Mouse (Mus musculus) right cerebral cortex, postnatal 10 days (tissue): ENCODE measurements around the gene Mpzl1.

ENCODE experiments used
- DNase-seq, 2 experiments: peaks; one replicate each; pipeline ENCODE4 v3.0.0; 2021; ENCODE audit warnings: low spot score in 2 of 2

Mpzl1 gene

GRCm38 (mm10) chr1:165655482-165655881, 21.1 kb upstream of the Mpzl1 start:
- DNase-seq: no peak

GRCm38 (mm10) chr1:165655022-165655421, 20.7 kb upstream of the Mpzl1 start:
- DNase-seq: no peak

GRCm38 (mm10) chr1:165653126-165653885, 19.0 kb upstream of the Mpzl1 start:
- DNase-seq: no peak

- DNase-seq: no peak
These were observed 18.2 kb upstream of the Mpzl1 start for GRCm38 (mm10) chr1:165652507-165652906.

GRCm38 (mm10) chr1:165651158-165651557, 16.8 kb upstream of the Mpzl1 start:
- DNase-seq: no peak

- DNase-seq: no peak
These were observed 10.8 kb upstream of the Mpzl1 start for GRCm38 (mm10) chr1:165645102-165645501.

- DNase-seq: no peak
These were observed 9.4 kb upstream of the Mpzl1 start for GRCm38 (mm10) chr1:165643735-165644134.

GRCm38 (mm10) chr1:165642780-165643311, 8.5 kb upstream of the Mpzl1 start:
- DNase-seq: peak; percentile 61 to 81

GRCm38 (mm10) chr1:165641786-165642771, 7.7 kb upstream of the Mpzl1 start:
- DNase-seq: peak; percentile 86 to 90

- peak; percentile 73 to 79 for DNase-seq
These were observed 7.0 kb upstream of the Mpzl1 start for GRCm38 (mm10) chr1:165641271-165641771.

GRCm38 (mm10) chr1:165636289-165636688, 2.0 kb upstream of the Mpzl1 start:
- DNase-seq: no peak

- DNase-seq: no peak
These were observed 938 bp upstream of the Mpzl1 start for GRCm38 (mm10) chr1:165635055-165635897.

GRCm38 (mm10) chr1:165633345-165633744, 993 bp downstream of the Mpzl1 start:
- no peak for DNase-seq

- no peak for DNase-seq
These were observed 3.2 kb downstream of the Mpzl1 start for GRCm38 (mm10) chr1:165631136-165631535.

- DNase-seq: no peak
These were observed 4.4 kb downstream of the Mpzl1 start for GRCm38 (mm10) chr1:165629975-165630374.

- DNase-seq: no peak
These were observed 5.7 kb downstream of the Mpzl1 start for GRCm38 (mm10) chr1:165628603-165629002.

- no peak for DNase-seq
These were observed 8.4 kb downstream of the Mpzl1 start for GRCm38 (mm10) chr1:165625896-165626295.

GRCm38 (mm10) chr1:165625058-165625457, 9.3 kb downstream of the Mpzl1 start:
- no peak for DNase-seq

- DNase-seq: peak in 1 of 2 experiments; percentile 51
These were observed 16.1 kb downstream of the Mpzl1 start for GRCm38 (mm10) chr1:165618201-165618624.

GRCm38 (mm10) chr1:165617166-165617891, 17.0 kb downstream of the Mpzl1 start:
- DNase-seq: no peak
